Mouse (Mus musculus) effector memory CD4-positive, alpha-beta T cell, adult 7 months (primary cell): ENCODE measurements around the gene Lysmd3. TPM values are rescaled to one million over a fixed set of nuclear protein-coding genes. Genes with fewer than 3 reads are reported as not detected.

Experiments
- polyA plus RNA-seq: library from polyadenylated mRNA; unstranded; fragments of 100-300 nt; shearing (Covaris generic); gene quantifications from one replicate; pipeline ENCODE4 v1.2.1, GENCODE M21; 2017

Gene Lysmd3
- 43.9 TPM for polyA plus RNA-seq

DNA sequence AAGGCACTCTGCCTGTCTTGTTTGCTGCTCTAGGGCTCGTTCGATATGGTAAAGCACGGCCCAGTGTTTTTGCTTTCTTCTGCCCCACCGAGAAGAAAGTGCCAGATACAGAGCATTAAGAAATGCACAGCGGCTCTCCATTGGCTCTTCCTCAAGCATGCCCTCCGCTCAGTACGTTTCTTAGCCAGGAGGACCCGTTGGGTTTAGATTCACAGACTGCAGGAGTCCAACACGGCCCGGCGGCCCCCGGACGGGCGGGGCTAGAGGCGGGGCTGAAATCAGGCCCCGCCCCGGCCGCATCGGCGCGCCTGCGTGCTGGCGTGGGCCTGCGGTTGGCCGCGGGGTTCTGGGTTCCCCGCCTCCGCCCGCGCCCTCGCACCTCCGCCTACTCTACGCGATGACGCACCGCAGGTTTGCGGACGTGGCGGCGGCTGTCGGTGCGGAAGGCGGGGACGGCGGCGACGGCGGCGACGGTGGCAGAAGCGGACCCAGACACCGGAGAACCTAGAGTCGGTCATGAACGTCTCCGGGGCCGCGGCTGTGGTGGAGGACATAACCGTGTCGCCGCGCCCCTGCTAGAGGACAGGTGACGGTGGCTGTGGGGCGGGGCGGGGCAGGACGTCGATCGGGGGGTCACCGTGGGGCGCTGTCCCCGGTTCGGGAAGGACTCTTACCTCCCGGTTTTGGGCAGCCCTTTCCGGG, at the start of gene Lysmd3:
Lysmd3 (plus strand) TSS at position 313 of the 702 bp plus-strand sequence.

DNA sequence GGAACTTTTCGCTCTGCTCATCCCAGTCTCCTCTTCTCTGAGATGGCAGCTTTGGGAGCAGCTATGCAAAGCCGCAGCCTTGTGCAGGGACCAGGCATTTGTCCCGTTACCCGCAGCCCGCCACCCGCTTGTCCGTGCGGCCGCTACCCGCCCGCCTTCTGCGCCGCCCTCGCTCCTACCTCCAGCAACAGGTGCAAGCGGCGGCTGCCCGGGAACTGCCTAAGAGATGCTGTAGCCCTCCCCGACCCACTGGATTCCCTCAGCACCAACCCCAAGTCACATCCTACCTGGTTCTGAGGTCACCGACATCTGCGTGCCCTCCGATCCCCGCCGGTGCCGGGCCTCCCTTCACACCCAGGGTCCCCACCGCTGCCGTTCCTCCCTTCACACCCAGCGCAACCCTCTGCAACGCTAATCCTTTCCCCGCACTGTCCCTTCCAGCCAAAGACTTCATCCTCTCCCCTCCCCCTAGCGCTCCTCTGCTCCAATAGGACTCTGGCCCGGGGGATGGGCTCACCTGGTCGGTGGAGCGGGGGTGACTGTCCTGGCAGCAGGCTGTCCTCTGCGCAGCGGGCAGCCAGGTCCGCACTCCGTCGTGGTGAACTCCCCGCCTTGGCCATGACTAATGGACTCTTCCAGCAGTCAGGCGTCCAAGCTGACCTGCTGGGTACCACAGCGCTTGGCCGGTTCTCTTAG, 24.6 kb upstream of the Lysmd3 start, which contains the start of gene Adgrv1:
Adgrv1 (minus strand) TSS at position 435 of the 696 bp plus-strand sequence.

DNA sequence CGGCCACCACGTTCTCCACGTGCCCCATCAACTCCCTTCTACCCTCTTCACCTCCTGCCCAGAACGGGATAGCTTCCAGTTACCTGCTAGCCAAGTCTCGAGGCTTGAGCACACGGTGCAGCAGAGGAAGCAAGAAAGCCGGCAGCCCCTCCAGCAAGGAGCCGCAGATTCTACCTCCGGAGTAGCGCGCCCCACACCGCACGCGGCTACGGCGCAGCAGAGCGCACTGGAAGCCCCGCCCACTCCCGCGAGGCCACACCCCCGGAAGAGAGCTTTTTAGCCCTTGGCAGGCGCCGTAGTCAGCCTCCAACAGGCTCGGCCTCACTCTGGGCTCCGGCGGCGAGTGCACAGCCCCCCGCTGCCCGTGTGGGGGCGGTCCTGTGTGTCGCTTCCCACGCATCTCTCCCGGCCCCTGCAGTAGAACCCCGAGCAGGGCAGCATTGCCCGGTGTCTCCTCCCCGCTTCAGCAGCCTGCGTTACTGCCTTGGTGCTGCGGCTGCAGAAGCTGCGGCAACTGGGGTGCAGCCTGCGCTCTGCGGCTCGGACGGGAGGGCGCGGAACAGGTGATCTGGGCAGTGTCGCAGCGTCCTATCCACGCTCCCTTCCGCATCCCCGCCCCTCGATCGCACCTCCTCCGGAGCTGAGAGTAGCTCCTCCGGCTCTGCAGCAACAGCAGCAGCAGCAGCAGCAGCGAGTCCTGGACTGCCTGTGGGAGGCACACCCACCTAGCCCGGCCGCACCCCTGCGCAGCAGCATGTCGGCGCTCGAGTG, 53.5 kb downstream of the Lysmd3 start, which contains the start of the genes Polr3g and Mblac2:
Polr3g (minus strand) TSS at position 239 of the 771 bp plus-strand sequence.
Mblac2 (plus strand) TSS at position 567 of the 771 bp plus-strand sequence.

Other genes with a start within 250 kb of the Lysmd3 start
- gene Adgrv1, start 24.5 kb upstream of the Lysmd3 start, polyA plus RNA-seq: 2.9 TPM
- gene Polr3g, start 53.4 kb downstream of the Lysmd3 start, polyA plus RNA-seq: 12.6 TPM
- gene Mblac2, start 53.7 kb downstream of the Lysmd3 start, polyA plus RNA-seq: 6.1 TPM
- gene Cetn3, start 125.4 kb downstream of the Lysmd3 start, polyA plus RNA-seq: 146 TPM